Mouse (Mus musculus) small intestine, adult 2 months (tissue): ENCODE data around the gene 4921536K21Rik. TPM values are rescaled to one million over a fixed set of nuclear protein-coding genes. Genes with fewer than 3 reads are reported as not detected.

ENCODE experiments used
- H3K27ac ChIP-seq: fragments of 200-500 bp; 2 replicates; pipeline ENCODE4 v1.5.1; 2012; ENCODE audit warnings: low read depth, low read length, control low read depth, inconsistent platforms; ENCODE audit not compliant: insufficient read depth
- H3K27me3 ChIP-seq: fragments of 200-500 bp; 2 replicates; pipeline ENCODE4 v1.6.1; 2012; ENCODE audit warnings: mild to moderate bottlenecking, moderate library complexity, low read length, inconsistent platforms; ENCODE audit not compliant: control insufficient read depth, insufficient read depth
- H3K36me3 ChIP-seq: fragments of 200-500 bp; 2 replicates; pipeline ENCODE4 v1.6.1; 2012; ENCODE audit warnings: mild to moderate bottlenecking, low read length, control low read depth, inconsistent platforms; ENCODE audit not compliant: control insufficient read depth, insufficient read depth
- H3K4me1 ChIP-seq: fragments of 200-500 bp; 2 replicates; pipeline ENCODE4 v1.6.1; 2012; ENCODE audit warnings: low read length, inconsistent platforms, mixed read lengths; ENCODE audit not compliant: control insufficient read depth, insufficient read depth, insufficient read length
- H3K4me3 ChIP-seq: fragments of 200-500 bp; 2 replicates; pipeline ENCODE4 v1.5.1; 2012; ENCODE audit warnings: low read depth, mild to moderate bottlenecking, control low read depth, inconsistent platforms, low read length, moderate library complexity
- CTCF ChIP-seq: fragments of 200-500 bp; IDR thresholded peaks from 2 replicates; pipeline ENCODE4 v1.5.1; 2012; ENCODE audit warnings: low read depth, mild to moderate bottlenecking, control low read depth, inconsistent platforms, low read length, moderate library complexity, mixed read lengths; ENCODE audit not compliant: insufficient replicate concordance, insufficient read length; ENCODE audit errors: extremely low read depth
- POLR2A ChIP-seq: fragments of 200-500 bp; IDR thresholded peaks from 2 replicates; pipeline ENCODE4 v1.6.1; 2012; ENCODE audit warnings: low read depth, mild to moderate bottlenecking, control low read depth, inconsistent platforms, low read length, moderate library complexity
- WGBS: fragments of 180-500 bp; shearing (Covaris S2); methylation state at CpG from one replicate; pipeline ENCODE4 v1.1.7; 2018; 5-methylcytosine and 5-hydroxymethylcytosine counted together
- polyA plus RNA-seq: library from polyadenylated mRNA; depleted of rRNA; stranded (reverse); fragments of >200 nt; gene quantifications from 2 replicates; pipeline ENCODE4 v1.2.3, GENCODE M21; 2012

4921536K21Rik gene
- polyA plus RNA-seq, 1 experiment, result 0.06 TPM

DNA sequence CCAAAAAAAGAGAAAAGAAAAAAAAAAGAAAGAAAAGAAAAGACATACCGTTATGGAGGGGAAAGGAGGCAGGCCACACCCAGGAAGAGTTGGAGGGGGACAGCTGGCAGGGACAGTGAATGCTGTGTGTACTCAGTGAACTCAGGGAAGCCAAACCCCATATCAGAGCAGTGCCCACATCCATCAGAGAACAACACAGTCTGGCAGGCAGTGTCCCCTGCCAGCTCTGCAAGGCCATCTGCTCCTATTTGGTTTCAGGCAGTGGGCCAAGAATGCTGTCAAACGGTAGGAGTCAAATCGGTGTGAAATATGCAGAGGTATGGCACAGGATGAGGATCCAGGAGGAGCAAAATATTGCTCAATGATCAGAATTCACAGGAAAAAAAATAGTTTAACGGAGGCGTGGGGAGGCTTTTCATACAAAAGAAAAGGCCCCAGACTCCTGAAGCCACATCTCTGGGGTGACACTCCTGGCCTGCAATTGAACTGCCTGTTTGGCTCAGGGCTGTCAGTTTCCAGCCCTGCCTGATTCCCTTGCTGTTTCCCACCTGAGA lies 41.3 kb downstream of the 4921536K21Rik start:
- Histone ChIP-seq H3K4me1 (no peaks in the 10 kb centered on the region), H3K36me3 (no peaks in the 10 kb centered on the region), H3K27me3 (no peaks in the 10 kb centered on the region), H3K4me3 (no peak overlapping the region), H3K27ac (no peak overlapping the region)
- WGBS, result 37% methylated on average over 5 of the region's 5 CpGs
- TF ChIP-seq CTCF (no peak), POLR2A (no peak)

DNA sequence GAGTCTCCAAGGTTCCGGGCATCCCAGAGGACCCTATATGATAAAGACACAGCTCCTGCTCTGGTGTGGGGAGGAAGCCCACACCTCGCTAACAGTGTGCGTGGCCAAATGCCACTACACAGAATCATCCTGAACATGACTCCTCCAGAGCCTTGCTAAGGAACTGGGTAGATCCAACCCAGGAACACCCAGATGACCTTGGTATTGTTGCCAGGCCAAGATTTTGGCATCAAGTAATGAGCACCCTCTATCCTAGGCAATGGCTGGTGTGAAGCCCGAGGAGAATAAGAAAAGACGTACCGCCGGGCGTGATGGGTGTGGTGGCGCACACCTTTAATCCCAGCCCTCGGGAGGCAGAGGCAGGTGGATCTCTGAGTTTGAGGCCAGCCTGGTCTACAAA lies 41.9 kb downstream of the 4921536K21Rik start:
- H3K36me3 ChIP-seq, result no peaks in the 10 kb centered on the region
- no peaks in the 10 kb centered on the region for H3K4me1 ChIP-seq
- H3K27ac ChIP-seq, result no peak overlapping the region
- TF ChIP-seq CTCF (no peak), POLR2A (no peak)
- 92% methylated on average over 10 of the region's 10 CpGs for WGBS
- H3K4me3 ChIP-seq, result no peak overlapping the region
- no peaks in the 10 kb centered on the region for H3K27me3 ChIP-seq

DNA sequence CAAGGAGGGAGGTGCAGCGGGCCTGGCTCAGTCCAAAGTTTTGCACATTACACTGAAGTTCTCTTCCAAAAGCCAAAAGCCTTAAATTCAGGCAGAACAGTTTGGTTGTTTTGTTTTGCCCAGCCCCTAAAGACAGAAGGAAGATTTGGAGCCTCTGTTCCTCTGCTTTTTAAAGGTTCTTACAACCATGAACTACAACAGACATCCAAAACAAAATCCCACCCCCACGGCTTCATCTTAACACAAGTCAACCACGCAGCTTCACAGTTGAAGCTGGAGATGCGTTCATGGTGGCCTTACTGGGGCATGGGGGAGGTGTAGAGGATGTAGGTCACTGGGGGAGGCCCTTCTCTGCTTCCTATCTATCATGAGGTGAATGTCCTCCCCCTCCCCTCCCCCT lies 43.0 kb downstream of the 4921536K21Rik start:
- Histone ChIP-seq H3K27me3 (no peaks in the 10 kb centered on the region), H3K4me3 (no peak overlapping the region), H3K4me1 (no peaks in the 10 kb centered on the region), H3K27ac (no peak overlapping the region), H3K36me3 (no peaks in the 10 kb centered on the region)
- TF ChIP-seq POLR2A (no peak), CTCF (no peak)
- 85% methylated on average over 4 of the region's 4 CpGs for WGBS

DNA sequence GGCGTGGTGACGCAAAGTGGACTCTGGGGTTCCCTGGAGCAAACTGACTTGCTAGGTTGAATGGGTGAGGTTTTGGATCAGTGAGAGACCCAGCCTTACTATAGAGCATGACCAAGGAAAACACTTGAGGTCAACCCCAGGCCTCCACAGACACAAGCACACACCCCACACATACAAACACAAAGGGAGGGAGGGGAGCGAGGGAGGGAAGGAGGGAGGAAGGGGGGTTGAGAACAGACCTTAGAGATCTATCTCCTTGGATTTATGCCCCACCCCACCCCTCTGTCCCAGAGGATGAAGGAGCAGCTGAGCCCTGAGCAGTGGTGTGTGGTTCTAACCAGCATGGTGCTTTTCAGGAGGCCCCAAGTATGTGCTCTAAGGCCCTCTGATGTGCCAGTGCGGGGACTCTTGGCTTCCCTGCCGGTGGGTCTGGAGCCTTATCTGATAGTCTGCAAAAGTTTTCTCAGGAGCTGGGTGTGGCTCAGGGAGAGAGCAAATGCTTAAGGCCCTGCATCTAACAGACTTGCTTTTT lies 44.1 kb downstream of the 4921536K21Rik start:
- Histone ChIP-seq H3K36me3 (no peaks in the 10 kb centered on the region), H3K27ac (no peak overlapping the region), H3K4me1 (no peaks in the 10 kb centered on the region), H3K4me3 (no peak overlapping the region), H3K27me3 (no peaks in the 10 kb centered on the region)
- TF ChIP-seq POLR2A, result no peak
- 43% methylated on average over 5 of the region's 5 CpGs for WGBS

DNA sequence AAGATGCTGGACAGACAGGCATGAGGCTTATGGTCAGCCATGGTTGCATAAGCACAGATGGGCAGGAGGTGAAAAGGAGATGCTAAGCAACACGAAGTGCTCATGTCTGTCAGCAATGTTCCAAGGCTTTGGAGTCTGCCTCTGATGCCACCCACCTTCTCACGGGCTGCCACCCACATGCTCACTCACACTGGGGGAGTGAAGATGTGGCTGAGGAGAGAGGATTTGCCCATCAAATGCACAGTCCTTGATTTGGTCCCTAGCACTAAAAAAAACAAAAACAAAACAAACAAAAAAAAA lies 44.6 kb downstream of the 4921536K21Rik start:
- 75% methylated on average over 2 of the region's 2 CpGs for WGBS
- Histone ChIP-seq H3K27ac (no peak overlapping the region), H3K4me1 (no peaks in the 10 kb centered on the region), H3K27me3 (no peaks in the 10 kb centered on the region), H3K4me3 (no peak overlapping the region), H3K36me3 (no peaks in the 10 kb centered on the region)
- TF ChIP-seq POLR2A (no peak), CTCF (no peak)

DNA sequence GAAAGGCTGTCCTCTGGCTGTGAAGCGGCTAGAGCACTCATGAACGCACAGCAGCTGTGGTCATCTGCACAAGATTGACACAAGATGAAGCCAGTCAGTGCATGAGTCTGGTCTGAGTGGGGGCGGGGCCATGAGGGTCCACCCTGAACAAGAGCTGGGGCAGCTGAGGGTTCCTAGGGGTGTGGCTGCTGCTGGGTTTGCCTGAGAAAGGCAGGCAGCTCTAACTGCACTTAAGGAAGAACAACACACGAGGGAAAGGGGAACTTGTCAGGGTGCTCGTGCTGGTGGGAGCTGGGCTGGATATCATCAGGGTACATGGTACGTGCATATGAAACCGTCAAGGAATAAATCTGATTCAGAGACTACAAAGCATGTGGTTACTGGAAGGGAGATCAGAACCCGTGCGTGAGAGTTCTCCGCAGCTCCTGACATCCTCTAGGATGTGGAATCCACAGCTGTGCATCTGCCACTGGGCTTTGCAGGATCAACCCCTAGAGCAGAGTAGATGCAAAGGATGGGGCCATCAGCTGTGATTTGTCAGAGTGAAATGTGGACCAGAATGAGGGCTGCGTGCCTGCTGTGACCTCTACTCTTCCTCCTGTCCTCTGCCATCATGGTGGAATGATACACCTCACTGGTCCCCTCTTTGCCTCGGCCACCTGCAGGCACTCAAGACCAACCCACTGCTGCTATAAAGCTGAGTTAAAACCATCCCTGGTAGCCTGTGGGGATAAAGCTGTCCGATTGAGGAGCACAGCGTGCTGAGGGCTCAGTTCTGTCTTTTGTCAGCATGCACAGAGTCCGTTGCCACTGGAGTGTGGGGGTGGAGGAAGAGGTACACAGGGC lies 45.2 kb downstream of the 4921536K21Rik start:
- TF ChIP-seq POLR2A (no peak), CTCF (no peak)
- Histone ChIP-seq H3K4me1 (no peaks in the 10 kb centered on the region), H3K4me3 (no peak overlapping the region), H3K27me3 (no peaks in the 10 kb centered on the region), H3K27ac (no peak overlapping the region), H3K36me3 (no peaks in the 10 kb centered on the region)
- 73% methylated on average over 15 of the region's 15 CpGs for WGBS

DNA sequence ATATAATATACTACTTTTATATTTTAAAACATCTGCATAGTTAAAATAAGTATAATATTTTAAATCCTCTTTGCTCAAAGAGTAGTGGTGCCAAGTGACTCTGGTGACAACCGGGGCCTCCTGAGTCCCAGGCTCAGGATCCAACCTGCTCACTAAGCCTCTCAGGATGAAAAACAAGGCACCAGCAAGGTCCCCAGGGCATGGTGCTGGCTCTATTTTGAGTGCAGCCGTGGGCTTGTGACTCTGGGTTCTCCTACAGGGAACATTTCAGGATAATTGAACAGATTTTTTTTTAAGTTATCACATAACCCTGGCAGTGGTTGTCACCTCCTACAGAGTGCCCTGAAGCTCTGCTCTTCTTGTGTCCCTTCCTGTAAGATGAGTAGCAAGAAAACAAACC lies 48.5 kb downstream of the 4921536K21Rik start:
- Histone ChIP-seq H3K27me3 (no peaks in the 10 kb centered on the region), H3K4me1 (no peaks in the 10 kb centered on the region), H3K27ac (no peak overlapping the region), H3K4me3 (no peak overlapping the region), H3K36me3 (no peaks in the 10 kb centered on the region)
- TF ChIP-seq CTCF, result no peak
- TF ChIP-seq POLR2A, result no peak
- 74% methylated on average over 2 of the region's 2 CpGs for WGBS
